Mouse (Mus musculus): ENCODE measurements around the gene Wls.

Gene Wls

GRCm38 (mm10) chr3:159917328-159918090, 78.0 kb downstream of the Wls start:
- DNase-seq (ENCODE audit: low read depth, low spot score), result no peak

All from forelimb bud, embryonic 11.5 days (tissue).